Mouse (Mus musculus) neural tube, embryonic 15.5 days (tissue): ENCODE measurements around the gene Mlx. TPM values are rescaled to one million over a fixed set of nuclear protein-coding genes. Genes with fewer than 3 reads are reported as not detected.

ENCODE experiments used
- ATAC-seq: fragments of 200-750 bp; cut with Nextera tagmentation; 2 replicates; pipeline ENCODE4 v1.8.0; 2017; ENCODE audit warnings: mild to moderate bottlenecking, moderate TSS enrichment, moderate library complexity; ENCODE audit not compliant: low FRiP score
- H3K27ac ChIP-seq: fragments of 300-500 bp; sonication (generic); replicated peaks from 2 replicates; pipeline ENCODE4 v1.5.1; 2015; ENCODE audit warnings: mild to moderate bottlenecking, inconsistent platforms
- H3K27me3 ChIP-seq: fragments of 300-500 bp; sonication (generic); replicated peaks from 2 replicates; pipeline ENCODE4 v1.6.1; 2015; ENCODE audit warnings: inconsistent platforms
- H3K36me3 ChIP-seq: fragments of 300-500 bp; sonication (generic); 2 replicates; pipeline ENCODE4 v1.6.1; 2015; ENCODE audit warnings: inconsistent platforms
- H3K4me1 ChIP-seq: fragments of 300-500 bp; sonication (generic); 2 replicates; pipeline ENCODE4 v1.6.1; 2015; ENCODE audit warnings: inconsistent platforms
- H3K4me2 ChIP-seq: fragments of 300-500 bp; sonication (generic); 2 replicates; pipeline ENCODE4 v1.6.1; 2015; ENCODE audit warnings: inconsistent platforms, mild to moderate bottlenecking, moderate library complexity
- H3K4me3 ChIP-seq: fragments of 300-500 bp; sonication (generic); replicated peaks from 2 replicates; pipeline ENCODE4 v1.5.1; 2015; ENCODE audit warnings: mild to moderate bottlenecking, inconsistent platforms
- H3K9ac ChIP-seq: fragments of 300-500 bp; sonication (generic); replicated peaks from 2 replicates; pipeline ENCODE4 v1.6.1; 2015; ENCODE audit warnings: mild to moderate bottlenecking, inconsistent platforms
- H3K9me3 ChIP-seq: fragments of 300-500 bp; sonication (generic); replicated peaks from 2 replicates; pipeline ENCODE4 v1.6.1; 2016; ENCODE audit warnings: inconsistent platforms
- WGBS: fragments of 180-500 bp; shearing (Covaris S2); methylation state at CpG from one replicate; pipeline ENCODE4 v1.1.7; 2015; ENCODE audit warnings: mixed read lengths; 5-methylcytosine and 5-hydroxymethylcytosine counted together
- polyA plus RNA-seq: library from polyadenylated mRNA; unstranded; fragments of >200 nt; fragmentation: Nextera tagmentation; extraction: Ambion mirVana; gene quantifications from 2 replicates; pipeline ENCODE4 v1.2.1, GENCODE M21; 2015

The Mlx gene
- polyA plus RNA-seq, 1 experiment from 2014 or later = 96.6 TPM

DNA sequence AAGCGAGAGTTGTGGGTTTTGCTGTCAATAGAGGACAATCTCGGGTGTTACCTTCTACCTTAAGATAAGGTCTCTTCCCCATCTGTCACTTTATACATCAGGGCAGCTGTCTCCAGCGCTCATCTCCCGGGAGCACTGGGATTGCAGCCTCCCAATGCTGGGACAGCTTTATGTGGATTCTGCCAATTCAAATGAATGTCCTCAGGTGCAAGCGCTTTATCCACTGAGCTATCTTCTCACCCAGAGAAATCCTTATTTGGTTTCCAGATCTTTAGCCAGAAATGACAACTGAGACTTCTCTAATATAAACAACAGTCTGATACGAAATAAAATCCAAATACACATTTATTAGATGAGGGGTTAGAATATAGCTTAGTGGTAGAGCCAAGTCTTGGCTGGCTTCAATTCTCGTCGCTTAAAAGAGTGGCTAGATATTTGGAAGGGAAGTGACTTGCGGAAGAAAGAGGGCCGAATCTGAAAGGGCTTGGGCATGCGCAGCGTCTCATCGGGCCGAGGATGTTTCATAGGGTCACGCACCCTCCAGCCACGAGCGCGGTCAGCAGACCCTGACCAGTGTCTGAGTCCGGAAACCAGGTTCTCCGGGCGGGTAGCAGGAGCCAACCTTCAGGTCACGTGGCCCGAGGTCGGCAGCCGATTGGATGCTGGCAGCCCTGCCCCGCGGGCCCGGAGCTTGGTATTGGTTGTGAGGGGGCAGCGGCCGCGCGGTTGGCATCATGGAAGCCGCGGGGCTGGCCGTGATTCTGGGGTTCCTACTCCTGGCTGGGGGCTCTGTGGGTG is 17.5 kb upstream of the Mlx start, which contains the start of gene Naglu:
Naglu (plus strand) TSS at position 622 of the 798 bp plus-strand sequence.
- peak; percentile 92 for ATAC-seq
- Histone ChIP-seq H3K4me3 (peak within 1 kb of the TSS; percentile 65), H3K9ac (peak within 1 kb of the TSS; percentile 91), H3K36me3 (no peaks in the 10 kb centered on the region; the same call in 1 of the 2 replicates), H3K27ac (peak within 1 kb of the TSS; percentile 78), H3K9me3 (no peaks in the 10 kb centered on the region), H3K27me3 (no peaks in the 10 kb centered on the region), H3K4me1 (peaks cover 27% of the 10 kb centered on the region), H3K4me2 (peak within 1 kb of the TSS; percentile 97)
- WGBS = 4% methylated on average over 35 of the region's 35 CpGs

DNA sequence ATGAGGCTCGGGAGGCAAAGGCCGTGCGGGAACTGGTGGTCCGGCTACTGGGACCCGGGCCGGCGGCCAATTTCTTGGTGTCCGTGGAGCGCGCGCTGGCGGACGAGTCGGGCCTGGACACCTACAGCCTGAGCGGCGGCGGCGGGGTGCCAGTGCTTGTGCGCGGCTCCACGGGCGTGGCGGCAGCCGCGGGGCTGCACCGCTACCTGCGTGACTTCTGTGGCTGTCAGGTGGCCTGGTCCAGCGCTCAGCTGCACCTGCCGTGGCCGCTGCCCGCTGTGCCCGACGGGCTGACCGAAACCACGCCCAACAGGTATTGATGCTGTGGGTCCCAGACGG is 16.9 kb upstream of the Mlx start:
- Histone ChIP-seq H3K9me3 (no peaks in the 10 kb centered on the region), H3K4me1 (peaks cover 27% of the 10 kb centered on the region), H3K36me3 (no peaks in the 10 kb centered on the region), H3K27me3 (no peaks in the 10 kb centered on the region), H3K9ac (peak overlapping the region; percentile 91), H3K27ac (peak overlapping the region; percentile 78), H3K4me2 (peak overlapping the region; percentile 97), H3K4me3 (peak overlapping the region; percentile 65)
- WGBS = under 1% methylated on average over 31 of the region's 36 CpGs
- ATAC-seq = peak; percentile 62

DNA sequence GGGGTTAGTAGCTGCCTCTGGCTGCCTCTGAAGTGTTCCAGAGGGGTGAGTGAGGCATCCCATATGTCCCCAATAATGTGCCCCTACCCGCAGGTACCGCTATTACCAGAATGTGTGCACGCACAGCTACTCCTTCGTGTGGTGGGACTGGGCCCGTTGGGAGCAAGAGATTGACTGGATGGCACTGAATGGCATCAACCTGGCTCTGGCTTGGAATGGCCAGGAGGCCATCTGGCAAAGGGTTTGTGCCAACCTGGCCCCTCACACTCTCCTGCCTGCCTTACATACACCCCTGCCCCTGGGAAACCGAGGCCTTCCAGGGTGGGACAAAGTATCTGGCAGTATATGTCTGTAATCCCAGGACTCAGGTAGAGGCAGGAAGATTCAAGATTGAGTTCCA is 16.1 kb upstream of the Mlx start:
- H3K36me3 ChIP-seq = no peaks in the 10 kb centered on the region
- ATAC-seq = no peak
- no peaks in the 10 kb centered on the region for H3K9me3 ChIP-seq
- H3K27me3 ChIP-seq = no peaks in the 10 kb centered on the region
- no peak overlapping the region for H3K27ac ChIP-seq
- peak overlapping the region; percentile 65 for H3K4me3 ChIP-seq
- peaks cover 27% of the 10 kb centered on the region for H3K4me1 ChIP-seq
- peak overlapping the region; percentile 97 for H3K4me2 ChIP-seq
- 0 out of 2 replicates have a peak overlapping the region, but pooled peaks have one; percentile 91 for H3K9ac ChIP-seq
- 72% methylated on average over 6 of the region's 6 CpGs for WGBS

DNA sequence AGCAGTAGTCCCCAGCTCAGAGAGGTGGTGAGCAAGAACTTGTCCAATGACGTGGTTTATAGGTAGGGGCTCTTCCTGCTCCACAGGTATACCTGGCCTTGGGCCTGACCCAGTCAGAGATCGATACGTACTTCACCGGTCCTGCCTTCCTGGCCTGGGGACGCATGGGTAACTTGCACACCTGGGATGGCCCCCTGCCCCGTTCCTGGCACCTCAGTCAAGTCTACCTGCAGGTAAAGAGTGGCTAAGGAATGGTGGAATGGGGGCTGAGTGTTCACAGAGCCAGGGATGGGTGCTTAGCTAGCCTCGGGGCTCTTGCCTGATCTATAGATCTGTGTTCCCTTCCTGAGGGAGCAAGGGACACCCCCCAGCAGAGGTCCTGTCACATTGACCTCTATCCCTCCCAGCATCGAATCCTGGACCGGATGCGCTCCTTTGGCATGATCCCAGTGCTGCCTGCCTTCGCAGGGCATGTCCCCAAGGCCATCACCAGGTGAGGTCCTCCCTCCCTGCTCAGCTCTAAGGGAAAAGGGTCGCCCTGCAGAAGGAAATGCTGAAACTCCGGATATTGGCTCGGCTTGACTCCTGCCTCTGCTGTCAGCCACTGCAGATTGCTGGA is 15.2 kb upstream of the Mlx start:
- no peak overlapping the region for H3K27ac ChIP-seq
- WGBS = 70% methylated on average over 14 of the region's 14 CpGs
- no peak for ATAC-seq

DNA sequence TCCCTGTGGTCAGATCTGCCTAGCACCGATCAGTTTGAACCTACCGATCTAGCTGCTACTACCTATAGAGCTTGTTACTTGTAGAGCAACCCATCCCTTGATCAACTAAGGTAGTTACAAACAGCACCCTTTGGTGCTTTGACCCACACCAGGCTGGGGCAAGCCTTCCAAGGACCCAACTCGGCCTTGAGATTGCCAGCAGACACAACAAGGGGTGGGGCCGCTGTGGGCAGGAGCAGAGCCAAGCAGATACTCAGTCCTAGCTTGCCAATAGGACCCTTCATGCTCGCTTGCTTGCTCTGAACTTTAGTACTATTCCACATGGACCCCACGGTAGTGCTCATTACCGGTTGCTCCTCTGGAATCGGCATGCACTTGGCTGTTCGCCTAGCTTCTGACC is 9.0 kb upstream of the Mlx start, which contains the start of gene Hsd17b1:
Hsd17b1 (plus strand) TSS at position 291 of the 400 bp plus-strand sequence.
- Histone ChIP-seq H3K4me2 (no peak within 1 kb of the TSS), H3K9ac (no peak within 1 kb of the TSS), H3K9me3 (no peaks in the 10 kb centered on the region), H3K36me3 (no peaks in the 10 kb centered on the region; the same call in 1 of the 2 replicates), H3K27ac (no peak within 1 kb of the TSS), H3K4me3 (no peak within 1 kb of the TSS), H3K4me1 (peaks cover 22% of the 10 kb centered on the region), H3K27me3 (peaks cover 41% of the 10 kb centered on the region)
- 67% methylated on average over 9 of the region's 9 CpGs for WGBS
- ATAC-seq = no peak

More for the DNA sequence above, 15.2 kb upstream of the Mlx start:
- Histone ChIP-seq H3K9ac (no peak overlapping the region), H3K4me2 (no peak overlapping the region), H3K36me3 (no peaks in the 10 kb centered on the region; the same call in 1 of the 2 replicates), H3K4me3 (no peak overlapping the region), H3K27me3 (peaks cover 6% of the 10 kb centered on the region), H3K4me1 (peaks cover 21% of the 10 kb centered on the region), H3K9me3 (no peaks in the 10 kb centered on the region)

DNA sequence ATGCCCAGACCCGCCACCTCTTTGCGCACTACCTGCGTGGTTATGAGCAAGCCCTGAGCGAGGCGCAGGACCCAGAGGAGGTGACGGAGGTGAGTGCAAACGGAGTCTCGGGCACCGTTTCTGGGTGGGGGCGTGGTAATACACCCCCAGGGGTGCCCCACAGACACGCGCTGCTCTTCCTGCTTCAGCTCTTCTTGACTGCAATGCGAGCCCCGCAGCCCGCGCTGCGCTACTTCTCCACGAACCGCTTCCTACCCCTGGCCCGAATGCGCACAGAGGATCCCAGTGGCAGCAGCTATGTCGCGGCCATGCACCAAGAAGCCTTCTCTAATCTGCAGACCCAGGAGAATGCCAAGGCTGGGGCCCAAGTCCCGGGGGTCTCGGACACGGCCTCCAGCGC is 7.3 kb upstream of the Mlx start:
- no peak for ATAC-seq
- Histone ChIP-seq H3K4me2 (peak overlapping the region; percentile 39), H3K4me1 (peaks cover 34% of the 10 kb centered on the region), H3K9me3 (no peaks in the 10 kb centered on the region), H3K9ac (0 out of 2 replicates have a peak overlapping the region, but pooled peaks have one; percentile 15), H3K36me3 (no peaks in the 10 kb centered on the region; the same call in 1 of the 2 replicates), H3K27me3 (peaks cover 41% of the 10 kb centered on the region), H3K27ac (no peak overlapping the region), H3K4me3 (0 out of 2 replicates have a peak overlapping the region, but pooled peaks have one; percentile 3)
- WGBS = 2% methylated on average over 27 of the region's 27 CpGs

DNA sequence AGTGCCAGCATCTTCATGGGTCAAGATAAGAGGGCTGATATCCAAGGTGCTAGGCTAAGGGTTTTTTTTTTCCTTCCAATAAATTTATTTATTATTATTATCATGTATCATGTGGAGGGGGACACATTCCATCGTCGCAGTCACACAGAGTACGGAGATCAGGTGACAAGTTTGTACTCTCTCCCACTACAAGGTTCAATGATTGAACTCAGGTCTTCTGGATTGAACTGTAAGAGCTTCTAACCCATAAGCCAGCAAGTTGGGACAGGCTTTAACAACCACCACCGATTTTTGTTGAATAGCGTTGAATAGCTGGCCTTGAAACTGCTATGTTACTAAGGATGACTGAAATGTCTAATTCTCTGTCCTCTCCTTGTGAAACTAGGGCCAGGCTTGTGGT is 6.7 kb upstream of the Mlx start:
- Histone ChIP-seq H3K9me3 (no peaks in the 10 kb centered on the region), H3K4me3 (no peak overlapping the region), H3K36me3 (peaks cover under 1% of the 10 kb centered on the region; the same call in 1 of the 2 replicates), H3K4me2 (no peak overlapping the region), H3K27ac (no peak overlapping the region), H3K4me1 (peaks cover 36% of the 10 kb centered on the region), H3K9ac (no peak overlapping the region), H3K27me3 (peaks cover 41% of the 10 kb centered on the region)
- ATAC-seq = no peak
- WGBS = 67% methylated on average over 5 of the region's 5 CpGs

DNA sequence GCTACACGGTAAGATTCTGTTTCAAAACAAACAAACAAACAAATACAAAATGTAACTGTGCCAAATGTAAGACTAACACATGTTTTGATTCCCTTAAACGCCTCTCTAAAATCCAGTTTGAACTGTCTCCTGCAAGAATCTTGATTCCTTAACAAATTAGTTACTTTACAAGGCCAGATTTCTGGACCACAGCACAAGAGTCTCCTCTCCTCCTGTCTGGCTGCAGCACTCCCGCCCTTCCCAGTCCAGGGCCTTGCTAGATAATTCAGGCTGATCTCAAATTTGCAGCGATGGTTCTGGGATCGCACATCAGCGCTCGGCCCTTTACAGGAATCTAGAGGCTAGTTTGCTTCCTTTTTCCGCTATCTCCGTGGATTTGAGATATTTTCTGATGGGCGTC is 5.4 kb upstream of the Mlx start:
- no peaks in the 10 kb centered on the region for H3K9me3 ChIP-seq
- H3K36me3 ChIP-seq = peaks cover 2% of the 10 kb centered on the region; the same call in 1 of the 2 replicates
- 6% methylated on average over 10 of the region's 10 CpGs for WGBS
- peaks cover 38% of the 10 kb centered on the region for H3K27me3 ChIP-seq
- peak overlapping the region; percentile 82 for H3K4me3 ChIP-seq
- no peak for ATAC-seq
- H3K27ac ChIP-seq = peak overlapping the region; percentile 93
- peak overlapping the region; percentile 47 for H3K9ac ChIP-seq
- peak overlapping the region; percentile 99 for H3K4me2 ChIP-seq
- peaks cover 49% of the 10 kb centered on the region for H3K4me1 ChIP-seq

DNA sequence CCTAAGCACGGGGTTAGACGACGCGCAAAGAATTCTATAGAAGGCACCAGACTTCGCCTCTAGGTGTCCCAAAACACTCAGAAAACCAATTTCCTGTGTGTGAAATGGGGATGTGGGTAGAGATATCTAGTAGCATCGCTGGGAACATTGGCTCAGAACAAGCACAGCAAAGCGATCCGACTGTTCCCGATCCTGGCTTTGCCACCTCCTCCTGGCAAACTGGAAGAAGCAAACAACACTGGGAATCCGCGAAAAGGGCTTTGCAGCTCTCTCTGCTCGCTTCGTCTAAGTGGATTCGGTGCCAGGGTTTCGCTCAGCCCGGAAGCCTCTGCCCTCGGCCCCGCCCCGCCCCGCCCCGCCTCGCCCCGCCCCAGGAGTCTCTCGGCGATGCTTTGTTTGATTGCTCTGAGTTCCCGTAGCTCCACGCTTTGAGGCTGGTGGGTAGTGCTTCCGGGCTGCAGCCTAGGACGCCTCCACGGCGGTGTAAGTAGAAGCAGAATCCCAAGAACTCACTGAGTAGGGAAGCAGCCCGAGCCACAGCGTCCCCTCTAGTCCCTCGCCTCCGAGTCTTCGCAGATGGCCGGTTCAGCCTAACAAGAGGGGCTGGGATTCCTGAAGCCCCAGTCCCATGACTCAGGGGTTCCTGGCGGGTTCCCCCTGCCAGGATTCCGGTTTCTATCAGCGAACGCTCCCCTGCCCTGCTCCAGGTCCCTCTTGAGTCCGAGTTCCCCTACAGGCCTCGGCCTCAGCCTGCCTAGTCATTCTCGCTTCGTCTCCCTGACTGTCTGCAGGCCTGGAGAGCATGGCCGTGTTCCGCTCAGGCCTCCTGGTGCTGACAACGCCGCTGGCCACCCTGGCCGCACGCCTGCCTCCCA is 4.6 kb upstream of the Mlx start, which contains the start of gene Coasy:
Coasy (plus strand) TSS at position 358 of the 875 bp plus-strand sequence.
- ATAC-seq = peak; percentile 89
- WGBS = 0% methylated on average over 51 of the region's 51 CpGs
- no peaks in the 10 kb centered on the region for H3K9me3 ChIP-seq

DNA sequence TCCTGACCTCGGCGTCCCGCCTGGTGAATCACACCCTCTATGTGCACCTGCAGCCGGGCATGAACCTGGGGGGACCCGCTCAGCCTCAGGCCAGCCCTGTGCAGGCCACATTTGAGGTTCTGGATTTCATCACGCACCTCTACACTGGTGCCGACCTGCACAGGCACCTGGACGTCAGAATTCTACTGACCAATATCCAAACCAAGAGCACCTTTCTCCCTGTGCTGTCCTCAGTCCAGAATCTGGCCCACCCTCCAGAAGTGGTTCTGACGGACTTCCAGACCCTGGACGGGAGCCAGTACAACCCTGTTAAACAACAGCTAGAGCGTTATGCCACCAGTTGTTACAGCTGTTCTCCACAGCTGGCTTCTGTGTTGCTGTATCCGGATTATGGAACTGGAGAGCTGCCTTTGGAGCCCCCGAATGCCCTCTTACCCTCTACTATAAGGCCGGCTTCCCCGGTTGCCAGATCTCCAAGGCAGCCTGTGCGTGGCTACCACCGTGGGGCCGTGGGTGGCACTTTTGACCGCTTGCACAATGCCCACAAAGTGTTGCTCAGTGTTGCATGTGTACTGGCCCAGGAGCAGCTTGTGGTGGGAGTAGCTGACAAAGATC is 3.9 kb upstream of the Mlx start:
- 38% methylated on average over 19 of the region's 19 CpGs for WGBS
- H3K36me3 ChIP-seq = 0 out of 2 replicates have a peak, but pooled peaks cover 2% of the 10 kb centered on the region
- peak overlapping the region; percentile 99 for H3K4me2 ChIP-seq
- peaks cover 22% of the 10 kb centered on the region for H3K27me3 ChIP-seq
- peak; percentile 2; the same call in 1 of the 2 replicates for ATAC-seq
- H3K27ac ChIP-seq = peak overlapping the region; percentile 93
- no peaks in the 10 kb centered on the region for H3K9me3 ChIP-seq
- H3K9ac ChIP-seq = peak overlapping the region; percentile 91
- H3K4me1 ChIP-seq = peaks cover 59% of the 10 kb centered on the region
- H3K4me3 ChIP-seq = peak overlapping the region; percentile 82

More for the DNA sequence above, 4.6 kb upstream of the Mlx start, which contains the start of gene Coasy:
- Histone ChIP-seq H3K4me1 (peaks cover 52% of the 10 kb centered on the region), H3K36me3 (0 out of 2 replicates have a peak, but pooled peaks cover 2% of the 10 kb centered on the region), H3K4me2 (peak within 1 kb of the TSS; percentile 99), H3K4me3 (peak within 1 kb of the TSS; percentile 82), H3K27me3 (peaks cover 30% of the 10 kb centered on the region), H3K9ac (peak within 1 kb of the TSS; percentile 91), H3K27ac (peak within 1 kb of the TSS; percentile 93)
